Mouse (Mus musculus) olfactory bulb, adult 2 months (tissue): ENCODE data around the gene 4933427D14Rik.

Experiments
- CTCF ChIP-seq: fragments of 200-500 bp; IDR thresholded peaks from 2 replicates; pipeline ENCODE4 v1.5.1; 2012; ENCODE audit warnings: low read depth, mild to moderate bottlenecking, low read length, moderate library complexity; ENCODE audit not compliant: insufficient read depth
- POLR2A ChIP-seq: fragments of 200-500 bp; IDR thresholded peaks from 2 replicates; pipeline ENCODE4 v1.6.1; 2012; ENCODE audit warnings: mild to moderate bottlenecking, low read depth, low read length, moderate library complexity; ENCODE audit not compliant: insufficient read depth

GRCm38 (mm10) chr11:72203440-72203839 is 3.8 kb downstream of the 4933427D14Rik start:
- TF ChIP-seq POLR2A (no peak), CTCF (no peak)
